Mouse (Mus musculus) lung, postnatal 0 days (tissue): ENCODE measurements around the gene Grik4. TPM values are rescaled to one million over a fixed set of nuclear protein-coding genes. Genes with fewer than 3 reads are reported as not detected.

ENCODE experiments used
- ATAC-seq: fragments of 200-750 bp; cut with Nextera tagmentation; 2 replicates; pipeline ENCODE4 v1.8.0; 2017; ENCODE audit warnings: moderate library complexity
- DNase-seq: peaks from one replicate; pipeline ENCODE4 v3.0.0-alpha.2; 2016; ENCODE audit warnings: low spot score
- H3K27ac ChIP-seq: fragments of 300-500 bp; sonication (generic); 2 replicates; pipeline ENCODE4 v1.5.1; 2014; ENCODE audit warnings: antibody characterized with exemption, mild to moderate bottlenecking, low read length, mixed read lengths
- H3K27me3 ChIP-seq: fragments of 300-500 bp; sonication (generic); replicated peaks from 2 replicates; pipeline ENCODE4 v1.6.1; 2014; ENCODE audit warnings: low read length, mixed read lengths; ENCODE audit not compliant: insufficient read depth
- H3K36me3 ChIP-seq: fragments of 300-500 bp; sonication (generic); 2 replicates; pipeline ENCODE4 v1.6.1; 2014; ENCODE audit warnings: low read length, mixed read lengths; ENCODE audit not compliant: insufficient read depth
- H3K4me1 ChIP-seq: fragments of 300-500 bp; sonication (generic); 2 replicates; pipeline ENCODE4 v1.6.1; 2014; ENCODE audit warnings: antibody characterized with exemption, low read depth, low read length, mixed read lengths; ENCODE audit not compliant: insufficient read depth
- H3K4me2 ChIP-seq: fragments of 300-500 bp; sonication (generic); replicated peaks from 2 replicates; pipeline ENCODE4 v1.6.1; 2014; ENCODE audit warnings: low read depth, mild to moderate bottlenecking, low read length, moderate library complexity, mixed read lengths
- H3K4me3 ChIP-seq: fragments of 300-500 bp; sonication (generic); 2 replicates; pipeline ENCODE4 v1.5.1; 2014; ENCODE audit warnings: low read depth, low read length
- H3K9ac ChIP-seq: fragments of 300-500 bp; sonication (generic); replicated peaks from 2 replicates; pipeline ENCODE4 v1.6.1; 2014; ENCODE audit warnings: low read depth, mild to moderate bottlenecking
- H3K9me3 ChIP-seq: fragments of 300-500 bp; sonication (generic); 2 replicates; pipeline ENCODE4 v1.6.1; 2016; ENCODE audit warnings: low read length, mixed read lengths
- CTCF ChIP-seq: IDR thresholded peaks from 2 replicates; pipeline ENCODE4 v1.5.1; 2016; ENCODE audit warnings: antibody characterized with exemption, mild to moderate bottlenecking
- EP300 ChIP-seq: IDR thresholded peaks from 2 replicates; pipeline ENCODE4 v1.6.1; 2016; ENCODE audit warnings: antibody characterized with exemption, mild to moderate bottlenecking, control low read depth
- WGBS: fragments of 180-500 bp; shearing (Covaris S2); extraction: QIAGEN DNeasy Blood & Tissue Kit; methylation state at CpG from one replicate; pipeline ENCODE4 v1.1.7; 2014; 5-methylcytosine and 5-hydroxymethylcytosine counted together
- polyA plus RNA-seq: library from polyadenylated mRNA; unstranded; fragments of >200 nt; fragmentation: Nextera tagmentation; extraction: Ambion mirVana; gene quantifications from 2 replicates; pipeline ENCODE4 v1.2.1, GENCODE M21; 2015

Grik4 gene
- polyA plus RNA-seq, 1 experiment from 2014 or later, result 0.47 TPM

- no peak overlapping the region for H3K27ac ChIP-seq
- no peaks in the 10 kb centered on the region for H3K27me3 ChIP-seq
Observed at GRCm38 (mm10) chr9:42942148-42942547, 2.1 kb downstream of the Grik4 start.

GRCm38 (mm10) chr9:42932146-42932545 is 12.1 kb downstream of the Grik4 start:
- Histone ChIP-seq H3K36me3 (no peaks in the 10 kb centered on the region), H3K9me3 (no peaks in the 10 kb centered on the region), H3K4me2 (no peak overlapping the region), H3K9ac (no peak overlapping the region), H3K4me1 (no peaks in the 10 kb centered on the region), H3K27ac (no peak overlapping the region), H3K4me3 (no peak overlapping the region), H3K27me3 (no peaks in the 10 kb centered on the region)
- DNase-seq (no peak), ATAC-seq (no peak)
- TF ChIP-seq CTCF (no peak), EP300 (no peak)
- 21% methylated on average over 7 of the region's 7 CpGs for WGBS

More at GRCm38 (mm10) chr9:42942148-42942547, 2.1 kb downstream of the Grik4 start:
- WGBS, result 51% methylated on average over 4 of the region's 4 CpGs
- Histone ChIP-seq H3K36me3 (no peaks in the 10 kb centered on the region), H3K4me3 (no peak overlapping the region), H3K4me2 (no peak overlapping the region), H3K9me3 (no peaks in the 10 kb centered on the region), H3K4me1 (no peaks in the 10 kb centered on the region), H3K9ac (no peak overlapping the region)
- DNase-seq (no peak), ATAC-seq (no peak)
- no peak for TF ChIP-seq EP300
- TF ChIP-seq CTCF, result no peak

GRCm38 (mm10) chr9:42927498-42927897 is 16.8 kb downstream of the Grik4 start:
- ATAC-seq (peak; percentile 88), DNase-seq (peak; percentile 78)
- H3K4me2 ChIP-seq, result no peak overlapping the region
- WGBS, result 44% methylated on average over 10 of the region's 10 CpGs
- no peak overlapping the region for H3K4me3 ChIP-seq
- no peak overlapping the region for H3K27ac ChIP-seq
- no peaks in the 10 kb centered on the region for H3K9me3 ChIP-seq
- no peak for TF ChIP-seq EP300
- no peak for TF ChIP-seq CTCF
- no peaks in the 10 kb centered on the region for H3K36me3 ChIP-seq
- no peaks in the 10 kb centered on the region for H3K4me1 ChIP-seq
- no peak overlapping the region for H3K9ac ChIP-seq
- no peaks in the 10 kb centered on the region for H3K27me3 ChIP-seq

- H3K27me3 ChIP-seq, result no peaks in the 10 kb centered on the region
- H3K4me2 ChIP-seq, result no peak overlapping the region
- H3K9ac ChIP-seq, result no peak overlapping the region
- no peaks in the 10 kb centered on the region for H3K9me3 ChIP-seq
- ATAC-seq (no peak), DNase-seq (no peak)
- H3K4me3 ChIP-seq, result no peak overlapping the region
- no peaks in the 10 kb centered on the region for H3K36me3 ChIP-seq
- no peak overlapping the region for H3K27ac ChIP-seq
- no peak for TF ChIP-seq CTCF
- TF ChIP-seq EP300, result no peak
- WGBS, result 52% methylated on average over 6 of the region's 6 CpGs
- no peaks in the 10 kb centered on the region for H3K4me1 ChIP-seq
Observed at GRCm38 (mm10) chr9:42926564-42926963, 17.7 kb downstream of the Grik4 start.

GRCm38 (mm10) chr9:42921830-42922229 is 22.5 kb downstream of the Grik4 start:
- no peaks in the 10 kb centered on the region for H3K27me3 ChIP-seq
- no peak overlapping the region for H3K27ac ChIP-seq
- H3K4me3 ChIP-seq, result no peak overlapping the region
- no peaks in the 10 kb centered on the region for H3K36me3 ChIP-seq
- ATAC-seq (peak; percentile 76), DNase-seq (peak; percentile 65)
- no peak overlapping the region for H3K9ac ChIP-seq
- no peaks in the 10 kb centered on the region for H3K4me1 ChIP-seq
- H3K4me2 ChIP-seq, result no peak overlapping the region
- TF ChIP-seq EP300 (no peak), CTCF (no peak)
- 42% methylated on average over 4 of the region's 4 CpGs for WGBS
- H3K9me3 ChIP-seq, result no peaks in the 10 kb centered on the region

- H3K9me3 ChIP-seq, result no peaks in the 10 kb centered on the region
- no peaks in the 10 kb centered on the region for H3K4me1 ChIP-seq
- H3K4me3 ChIP-seq, result no peak overlapping the region
- H3K36me3 ChIP-seq, result no peaks in the 10 kb centered on the region
- TF ChIP-seq EP300 (no peak), CTCF (peak; percentile 45)
- WGBS, result 38% methylated on average over 7 of the region's 7 CpGs
- no peak for DNase-seq
- H3K9ac ChIP-seq, result no peak overlapping the region
- no peak for ATAC-seq
- H3K4me2 ChIP-seq, result no peak overlapping the region
- H3K27ac ChIP-seq, result no peak overlapping the region
- no peaks in the 10 kb centered on the region for H3K27me3 ChIP-seq
Observed at GRCm38 (mm10) chr9:42920190-42920589, 24.1 kb downstream of the Grik4 start.

GRCm38 (mm10) chr9:42917911-42918310 is 26.4 kb downstream of the Grik4 start:
- 93% methylated on average over 7 of the region's 7 CpGs for WGBS
- Histone ChIP-seq H3K9ac (no peak overlapping the region), H3K9me3 (no peaks in the 10 kb centered on the region), H3K4me1 (no peaks in the 10 kb centered on the region), H3K27ac (no peak overlapping the region), H3K4me2 (no peak overlapping the region), H3K36me3 (no peaks in the 10 kb centered on the region), H3K27me3 (no peaks in the 10 kb centered on the region), H3K4me3 (no peak overlapping the region)
- DNase-seq, result no peak
- no peak for ATAC-seq
- TF ChIP-seq CTCF, result no peak
